Mouse (Mus musculus) ovary, postnatal 10 days (tissue): Measurements from ENCODE around the gene Agbl4.

Experiments used
- DNase-seq: peaks from one replicate; pipeline ENCODE4 v3.0.0; 2022; ENCODE audit warnings: low spot score

The Agbl4 gene

GRCm38 (mm10) chr4:111399784-111400183, 1002.3 kb downstream of the Agbl4 start:
- DNase-seq: no peak

GRCm38 (mm10) chr4:111400676-111401075, 1003.2 kb downstream of the Agbl4 start:
- DNase-seq: no peak

- no peak for DNase-seq
Observed at GRCm38 (mm10) chr4:111403243-111403642, 1005.8 kb downstream of the Agbl4 start.

- no peak for DNase-seq
Observed at GRCm38 (mm10) chr4:111410731-111411130, 1013.3 kb downstream of the Agbl4 start.

- no peak for DNase-seq
Observed at GRCm38 (mm10) chr4:111414399-111414798, 1016.9 kb downstream of the Agbl4 start.

GRCm38 (mm10) chr4:111414818-111415488, 1017.5 kb downstream of the Agbl4 start, which contains the start of gene Bend5:
TSS of gene Bend5 (plus strand) at chr4:111415006.
- DNase-seq: peak; percentile 46

- no peak for DNase-seq
Observed at GRCm38 (mm10) chr4:111416126-111416525, 1018.7 kb downstream of the Agbl4 start.

GRCm38 (mm10) chr4:111416551-111416950, 1019.1 kb downstream of the Agbl4 start:
- no peak for DNase-seq

- DNase-seq: no peak
Observed at GRCm38 (mm10) chr4:111417716-111418115, 1020.3 kb downstream of the Agbl4 start.

GRCm38 (mm10) chr4:111419476-111419875, 1022.0 kb downstream of the Agbl4 start:
- DNase-seq: no peak

GRCm38 (mm10) chr4:111420031-111420430, 1022.6 kb downstream of the Agbl4 start:
- DNase-seq: no peak

- DNase-seq: no peak
Observed at GRCm38 (mm10) chr4:111420955-111421354, 1023.5 kb downstream of the Agbl4 start.

GRCm38 (mm10) chr4:111421785-111422184, 1024.3 kb downstream of the Agbl4 start:
- DNase-seq: no peak

GRCm38 (mm10) chr4:111424371-111424950, 1027.0 kb downstream of the Agbl4 start:
- DNase-seq: no peak

GRCm38 (mm10) chr4:111425170-111425569, 1027.7 kb downstream of the Agbl4 start:
- no peak for DNase-seq

GRCm38 (mm10) chr4:111431186-111431585, 1033.7 kb downstream of the Agbl4 start:
- no peak for DNase-seq

- DNase-seq: no peak
Observed at GRCm38 (mm10) chr4:111432013-111432412, 1034.6 kb downstream of the Agbl4 start.

GRCm38 (mm10) chr4:111432417-111432816, 1035.0 kb downstream of the Agbl4 start:
- DNase-seq: no peak

GRCm38 (mm10) chr4:111441709-111442108, 1044.2 kb downstream of the Agbl4 start:
- no peak for DNase-seq

- no peak for DNase-seq
Observed at GRCm38 (mm10) chr4:111442435-111443238, 1045.2 kb downstream of the Agbl4 start.

GRCm38 (mm10) chr4:111443906-111444615, 1046.6 kb downstream of the Agbl4 start:
- no peak for DNase-seq

- DNase-seq: no peak
Observed at GRCm38 (mm10) chr4:111444616-111445160, 1047.2 kb downstream of the Agbl4 start.
